Mouse (Mus musculus): ENCODE data around the gene Lias. TPM values are rescaled to one million over a fixed set of nuclear protein-coding genes. Genes with fewer than 3 reads are reported as not detected.

The Lias gene
- total and polyA plus RNA-seq, 3 experiments: 47.1 to 55.3 TPM; not detected in 1

DNA sequence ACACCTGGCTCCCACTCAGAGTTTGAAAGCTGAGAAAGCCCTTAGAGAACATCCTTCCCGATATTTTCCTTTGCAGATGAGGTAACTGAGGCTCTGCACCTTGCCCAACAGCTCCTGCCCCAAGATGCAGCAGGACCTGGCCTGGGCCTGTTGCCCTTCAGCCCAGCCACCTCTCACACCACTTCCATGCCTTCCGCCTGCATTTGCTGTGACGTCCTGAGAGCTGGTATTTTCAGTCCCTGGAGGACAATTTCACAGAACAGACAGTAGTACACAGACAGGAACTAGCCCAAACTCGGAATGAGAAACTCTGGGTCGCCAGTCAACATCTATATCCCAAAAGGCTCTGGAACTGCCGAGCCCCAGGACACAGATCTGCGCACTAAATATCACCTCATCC is 16.6 kb upstream of the Lias start:
- TF ChIP-seq SMC3 (IDR thresholded peaks at IDR 0.05; ENCODE audit: low read depth, low read length): no peak
- TF ChIP-seq SIN3A (IDR thresholded peaks at IDR 0.05; ENCODE audit: low read length): no peak
- TF ChIP-seq ELF1 (IDR thresholded peaks at IDR 0.05; ENCODE audit: low read depth, low read length): no peak
- Histone ChIP-seq H3K9ac (ENCODE audit: control insufficient read depth, low read depth, low read length, poor library complexity, severe bottlenecking) (no peak overlapping the region), H3K4me3 (ENCODE audit: control insufficient read depth in 1 of 2, insufficient read depth in 1 of 2, low read depth in 2 of 2, low read length in 2 of 2) (no peak overlapping the region), H3K79me2 (ENCODE audit: control insufficient read depth, insufficient read depth, low read length, poor library complexity) (no peaks in the 10 kb centered on the region), H3K4me1 (ENCODE audit: control insufficient read depth in 1 of 2, insufficient read depth in 2 of 2, low read length in 2 of 2) (no peaks in the 10 kb centered on the region; a peak in 1 of 4 replicates), H3K27ac (ENCODE audit: control insufficient read depth, low read depth, low read length) (no peak overlapping the region), H3K27me3 (ENCODE audit: control insufficient read depth in 1 of 2, insufficient read depth in 2 of 2, low read length in 2 of 2) (no peaks in the 10 kb centered on the region), H3K9me3 (replicated peaks; ENCODE audit: insufficient read depth, low read length) (no peaks in the 10 kb centered on the region), H3K36me3 (ENCODE audit: control insufficient read depth in 1 of 2, insufficient read depth in 2 of 2, low read length in 2 of 2) (no peaks in the 10 kb centered on the region)
- DNase-seq (ENCODE audit: low read depth, low spot score): no peak

DNA sequence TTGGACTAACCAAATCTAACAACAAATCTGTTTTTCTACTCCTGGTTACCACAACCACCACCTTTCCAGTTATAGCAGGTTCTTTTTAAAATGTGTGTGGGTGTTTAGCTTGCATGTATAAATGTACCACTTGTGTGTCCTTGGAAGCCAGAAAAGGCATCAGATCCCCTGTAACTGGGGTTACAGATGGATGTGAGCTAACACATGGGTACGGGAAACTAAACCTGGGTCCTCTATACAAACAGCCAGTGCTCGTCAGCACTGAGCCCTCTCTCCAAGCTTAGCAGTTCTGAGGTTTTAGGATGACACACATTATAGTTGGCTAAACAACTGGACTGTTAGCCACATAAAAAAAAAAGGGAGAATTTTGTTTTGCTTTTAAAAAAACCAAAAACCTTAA is 5.6 kb upstream of the Lias start:
- Histone ChIP-seq H3K27ac (ENCODE audit: control insufficient read depth, low read depth, low read length) (no peak overlapping the region), H3K79me2 (ENCODE audit: control insufficient read depth, insufficient read depth, low read length, poor library complexity) (peaks cover 18% of the 10 kb centered on the region), H3K9me3 (replicated peaks; ENCODE audit: insufficient read depth, low read length) (no peaks in the 10 kb centered on the region), H3K27me3 (ENCODE audit: control insufficient read depth in 1 of 2, insufficient read depth in 2 of 2, low read length in 2 of 2) (no peaks in the 10 kb centered on the region), H3K36me3 (ENCODE audit: control insufficient read depth in 1 of 2, insufficient read depth in 2 of 2, low read length in 2 of 2) (peaks cover 16 to 19% of the 10 kb centered on the region in 2 experiments), H3K4me3 (ENCODE audit: control insufficient read depth in 1 of 2, insufficient read depth in 1 of 2, low read depth in 2 of 2, low read length in 2 of 2) (no peak overlapping the region), H3K4me1 (ENCODE audit: control insufficient read depth in 1 of 2, insufficient read depth in 2 of 2, low read length in 2 of 2) (peaks cover 0 to 7% of the 10 kb centered on the region in 2 experiments; a peak in 1 of 4 replicates), H3K9ac (ENCODE audit: control insufficient read depth, low read depth, low read length, poor library complexity, severe bottlenecking) (no peak overlapping the region)
- TF ChIP-seq NRF1 (IDR thresholded peaks at IDR 0.05; ENCODE audit: insufficient read depth, low read depth, low read length, poor library complexity, severe bottlenecking) (no peak), RCOR1 (IDR thresholded peaks at IDR 0.05; ENCODE audit: low read depth, low read length) (no peak), EP300 (IDR thresholded peaks at IDR 0.05; ENCODE audit: low read depth in 1 of 2, low read length in 2 of 2) (no peak), ZMIZ1 (IDR thresholded peaks at IDR 0.05; ENCODE audit: low read depth, low read length) (no peak), UBTF (IDR thresholded peaks at IDR 0.05; ENCODE audit: borderline replicate concordance, insufficient read depth, low read depth, low read length) (no peak)
- peak; percentile 20 for DNase-seq (ENCODE audit: low read depth, low spot score)

DNA sequence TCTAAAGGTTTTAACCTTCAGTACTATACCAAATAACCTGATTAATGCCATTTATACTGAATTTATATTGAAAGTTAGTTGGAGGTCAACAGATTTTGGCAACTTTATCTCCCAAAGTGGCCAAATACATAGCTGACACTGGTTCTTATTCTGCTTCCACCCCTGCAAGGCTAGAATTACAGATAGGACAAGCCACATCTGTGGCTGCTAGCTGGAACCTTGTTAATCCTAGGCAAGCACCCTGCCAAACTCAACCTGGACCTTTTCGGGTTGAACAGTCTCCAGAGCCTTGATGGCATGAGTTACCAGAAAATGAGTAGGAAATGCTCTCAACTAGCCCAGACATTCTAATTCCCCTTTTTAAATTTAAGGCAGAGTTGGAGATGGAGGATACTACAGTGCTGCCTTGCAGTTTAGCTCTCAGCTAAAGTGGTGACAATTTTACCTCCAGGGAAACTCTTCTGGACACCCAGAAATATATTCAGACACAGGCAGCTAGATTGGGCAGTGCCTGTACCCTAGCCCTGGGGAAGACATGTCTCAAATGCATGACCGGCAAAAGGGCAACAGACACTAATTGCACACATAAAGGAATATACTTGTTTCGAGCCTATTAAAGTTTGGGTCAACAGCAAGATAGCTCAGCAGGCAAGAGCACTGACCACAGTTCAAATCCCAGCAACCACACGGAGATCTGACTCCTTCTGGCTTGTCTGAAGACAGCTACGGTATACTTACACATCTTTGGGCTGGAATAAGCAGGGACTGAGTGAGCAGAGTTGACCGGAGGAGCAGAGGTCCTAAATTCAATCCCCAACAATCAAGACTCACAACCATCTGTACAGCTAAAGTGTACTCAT is 4.1 kb upstream of the Lias start:
- no peaks in the 10 kb centered on the region for H3K27me3 ChIP-seq (ENCODE audit: control insufficient read depth in 1 of 2, insufficient read depth in 2 of 2, low read length in 2 of 2)
- H3K9me3 ChIP-seq (replicated peaks; ENCODE audit: insufficient read depth, low read length): no peaks in the 10 kb centered on the region
- H3K9ac ChIP-seq (ENCODE audit: control insufficient read depth, low read depth, low read length, poor library complexity, severe bottlenecking): no peak overlapping the region
- H3K27ac ChIP-seq (ENCODE audit: control insufficient read depth, low read depth, low read length): no peak overlapping the region
- no peak overlapping the region for H3K4me3 ChIP-seq (ENCODE audit: control insufficient read depth in 1 of 2, insufficient read depth in 1 of 2, low read depth in 2 of 2, low read length in 2 of 2)
- peaks cover 25% of the 10 kb centered on the region for H3K79me2 ChIP-seq (ENCODE audit: control insufficient read depth, insufficient read depth, low read length, poor library complexity)
- peaks cover 2 to 7% of the 10 kb centered on the region in 2 experiments; a peak in 3 of 4 replicates for H3K4me1 ChIP-seq (ENCODE audit: control insufficient read depth in 1 of 2, insufficient read depth in 2 of 2, low read length in 2 of 2)
- H3K36me3 ChIP-seq (ENCODE audit: control insufficient read depth in 1 of 2, insufficient read depth in 2 of 2, low read length in 2 of 2): peaks cover 16 to 19% of the 10 kb centered on the region in 2 experiments
- DNase-seq (ENCODE audit: low read depth, low spot score): peak; percentile 60
- TF ChIP-seq NRF1 (IDR thresholded peaks at IDR 0.05; ENCODE audit: insufficient read depth, low read depth, low read length, poor library complexity, severe bottlenecking): no peak
- no peak for TF ChIP-seq KAT2A (conservative IDR thresholded peaks at IDR 0.05; ENCODE audit: low read depth, low read length)
- TF ChIP-seq E2F4 (IDR thresholded peaks at IDR 0.05; ENCODE audit: borderline replicate concordance, low read depth, low read length): no peak
- TF ChIP-seq USF2 (IDR thresholded peaks at IDR 0.05; ENCODE audit: borderline replicate concordance in 1 of 2, insufficient read depth in 1 of 2, low read depth in 1 of 2, low read length in 2 of 2): no peak
- no peak for TF ChIP-seq BHLHE40 (IDR thresholded peaks at IDR 0.05; ENCODE audit: borderline replicate concordance, low read depth, low read length)
- no peak for TF ChIP-seq ZNF384 (IDR thresholded peaks at IDR 0.05; ENCODE audit: low read depth, low read length)
- TF ChIP-seq MEF2A (IDR thresholded peaks at IDR 0.05; ENCODE audit: extremely low read depth, insufficient replicate concordance, low read depth, low read length, poor library complexity, severe bottlenecking): no peak
- no peak for TF ChIP-seq CHD1 (IDR thresholded peaks at IDR 0.05; ENCODE audit: low read depth, low read length)
- peak; percentile 8; the same call in 1 of the 2 replicates for TF ChIP-seq MYC (IDR thresholded peaks at IDR 0.05; ENCODE audit: low read depth, low read length)
- TF ChIP-seq RAD21 (IDR thresholded peaks at IDR 0.05; ENCODE audit: low read depth, low read length): no peak
- TF ChIP-seq ETS1 (IDR thresholded peaks at IDR 0.05; ENCODE audit: low read depth, low read length): no peak
- TF ChIP-seq EP300 (IDR thresholded peaks at IDR 0.05; ENCODE audit: low read depth in 1 of 2, low read length in 2 of 2): 0 out of 4 replicates have a peak, but pooled peaks of 1 of the 2 experiments have one; percentile 8
- no peak for TF ChIP-seq SIN3A (IDR thresholded peaks at IDR 0.05; ENCODE audit: low read length)
- TF ChIP-seq MAX (IDR thresholded peaks at IDR 0.05; ENCODE audit: low read length): no peak
- TF ChIP-seq TAL1 (IDR thresholded peaks at IDR 0.05; ENCODE audit: low read length): no peak
- no peak for TF ChIP-seq ZKSCAN1 (IDR thresholded peaks at IDR 0.05; ENCODE audit: low read depth, low read length)
- peak; percentile 41 to 63; a peak in 3 of 4 replicates for TF ChIP-seq POLR2A (IDR thresholded peaks at IDR 0.05; ENCODE audit: control insufficient read depth in 1 of 2, insufficient read depth in 1 of 2, low read depth in 1 of 2, low read length in 2 of 2, poor library complexity in 1 of 2)

All from MEL (cell line).